Mouse (Mus musculus) right cerebral cortex, adult 2 months (tissue): ENCODE data around the gene Plcb3.

Source experiments
- DNase-seq, 2 experiments: peaks; one replicate each; pipeline ENCODE4 v3.0.0; 2021 to 2022; ENCODE audit warnings: low spot score in 2 of 2

The Plcb3 gene

DNA sequence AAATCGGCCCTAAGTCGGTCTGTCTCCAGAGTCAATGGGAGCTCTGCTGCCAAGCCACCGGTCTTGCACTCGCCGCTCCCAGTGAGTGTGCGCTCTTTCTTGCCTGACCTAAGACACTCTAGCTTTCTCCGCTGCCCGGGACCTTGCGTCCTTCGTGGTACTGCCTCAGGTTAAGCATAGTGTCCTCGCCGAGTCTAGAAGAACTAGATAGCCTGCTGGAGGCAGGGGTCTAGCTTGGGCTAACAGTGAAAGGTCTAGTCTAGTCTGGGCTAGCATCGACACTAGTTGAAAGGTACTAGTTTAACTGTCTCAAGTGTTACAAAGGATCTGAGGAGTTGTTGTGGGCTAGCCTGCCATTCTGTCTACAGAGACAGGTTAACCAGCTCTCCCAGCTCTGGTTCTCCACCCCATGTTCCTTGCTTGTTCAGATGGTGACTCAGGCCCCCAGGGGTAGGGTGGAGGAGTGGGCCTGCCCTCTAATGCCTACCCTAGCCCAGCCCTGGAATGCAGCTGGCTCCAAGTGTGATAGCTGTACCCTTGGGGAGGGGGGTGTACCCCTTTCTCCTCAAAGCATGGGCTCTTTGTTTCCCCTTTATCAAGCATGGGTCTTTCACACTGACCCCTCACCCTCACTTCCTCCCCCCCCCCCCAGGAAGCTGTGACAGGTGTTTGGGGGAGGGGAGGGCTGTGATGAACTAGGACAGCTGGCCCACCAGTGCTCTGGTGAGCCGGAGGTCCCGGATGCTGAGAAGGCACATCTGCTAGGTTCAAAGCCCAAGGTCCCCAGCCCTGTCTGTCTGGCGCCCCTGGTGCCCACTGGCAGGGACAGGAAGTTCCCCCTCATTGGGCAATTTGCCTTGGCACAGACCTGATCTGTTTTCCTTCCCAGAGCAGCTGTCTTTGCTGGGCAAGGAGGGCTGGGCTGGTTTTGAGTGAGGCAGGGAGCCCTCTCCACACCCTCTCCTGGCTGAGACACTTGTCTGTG is at the start of gene Plcb3:
Plcb3 (minus strand) TSS at position 934 of the 985 bp plus-strand sequence.
- DNase-seq, result peak; percentile 55 to 59

DNA sequence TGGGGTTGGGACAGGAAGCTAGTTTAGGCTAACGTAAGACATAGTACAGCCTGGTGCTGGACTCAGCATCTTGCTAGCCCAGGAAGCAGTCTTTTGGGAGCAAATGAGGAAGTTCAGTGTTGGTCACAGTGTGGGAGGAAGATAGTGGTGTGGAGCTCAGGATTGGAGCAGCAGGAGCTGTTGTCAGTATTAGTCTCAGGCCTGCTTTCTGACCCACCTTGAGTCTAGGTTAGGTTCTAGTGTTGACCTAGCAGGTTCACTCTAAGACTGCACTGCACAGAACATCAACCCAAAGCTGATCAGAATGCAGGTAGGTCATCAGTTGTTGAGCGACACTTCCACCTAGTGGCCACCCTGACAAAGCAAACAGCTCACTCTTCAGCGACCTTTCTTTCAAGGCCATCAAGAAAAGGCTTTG is 44.0 kb upstream of the Plcb3 start:
- peak; percentile 39 to 40 for DNase-seq

DNA sequence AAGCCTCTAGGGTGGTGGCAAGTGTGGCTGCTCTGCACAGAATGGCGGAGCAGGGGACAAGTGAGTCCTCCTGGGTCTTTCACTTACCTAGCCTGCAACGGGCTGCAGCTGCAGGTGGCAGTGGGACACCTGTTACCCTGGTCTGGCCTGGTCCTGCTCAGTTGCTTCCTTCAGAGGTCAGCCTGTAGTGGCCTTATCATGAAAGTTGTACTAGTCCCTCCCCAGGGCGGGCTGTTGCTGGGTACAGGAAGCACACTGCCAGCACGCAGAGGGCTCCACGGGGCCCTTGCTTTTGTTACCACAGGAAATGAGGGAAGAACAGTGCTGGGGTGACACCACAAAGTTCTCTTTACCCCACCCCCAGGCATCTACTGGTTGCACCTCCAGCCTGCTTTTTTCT is 42.9 kb upstream of the Plcb3 start, which contains the start of gene Fermt3:
Fermt3 (minus strand) TSS at position 279 of the 400 bp plus-strand sequence.
- DNase-seq, result no peak

DNA sequence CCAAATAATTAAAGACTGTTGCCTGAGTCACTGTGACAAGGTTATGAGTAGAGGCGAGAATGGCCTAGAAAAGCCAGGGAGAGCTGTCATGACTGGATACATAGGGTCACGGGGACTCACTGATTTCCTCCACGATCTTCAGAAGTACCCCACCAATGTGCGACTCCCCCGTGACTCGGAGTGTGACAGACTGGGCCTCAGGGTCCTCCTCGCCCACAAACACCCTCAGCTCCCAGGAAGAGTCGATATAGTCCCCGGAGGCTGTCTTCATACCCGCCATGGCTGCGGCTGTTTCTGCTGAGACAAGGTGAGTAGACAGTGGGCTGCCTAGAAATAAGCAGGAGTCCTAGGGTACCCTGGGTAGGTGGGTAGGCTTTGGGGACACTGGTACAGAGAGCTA is 42.3 kb upstream of the Plcb3 start:
- no peak for DNase-seq

DNA sequence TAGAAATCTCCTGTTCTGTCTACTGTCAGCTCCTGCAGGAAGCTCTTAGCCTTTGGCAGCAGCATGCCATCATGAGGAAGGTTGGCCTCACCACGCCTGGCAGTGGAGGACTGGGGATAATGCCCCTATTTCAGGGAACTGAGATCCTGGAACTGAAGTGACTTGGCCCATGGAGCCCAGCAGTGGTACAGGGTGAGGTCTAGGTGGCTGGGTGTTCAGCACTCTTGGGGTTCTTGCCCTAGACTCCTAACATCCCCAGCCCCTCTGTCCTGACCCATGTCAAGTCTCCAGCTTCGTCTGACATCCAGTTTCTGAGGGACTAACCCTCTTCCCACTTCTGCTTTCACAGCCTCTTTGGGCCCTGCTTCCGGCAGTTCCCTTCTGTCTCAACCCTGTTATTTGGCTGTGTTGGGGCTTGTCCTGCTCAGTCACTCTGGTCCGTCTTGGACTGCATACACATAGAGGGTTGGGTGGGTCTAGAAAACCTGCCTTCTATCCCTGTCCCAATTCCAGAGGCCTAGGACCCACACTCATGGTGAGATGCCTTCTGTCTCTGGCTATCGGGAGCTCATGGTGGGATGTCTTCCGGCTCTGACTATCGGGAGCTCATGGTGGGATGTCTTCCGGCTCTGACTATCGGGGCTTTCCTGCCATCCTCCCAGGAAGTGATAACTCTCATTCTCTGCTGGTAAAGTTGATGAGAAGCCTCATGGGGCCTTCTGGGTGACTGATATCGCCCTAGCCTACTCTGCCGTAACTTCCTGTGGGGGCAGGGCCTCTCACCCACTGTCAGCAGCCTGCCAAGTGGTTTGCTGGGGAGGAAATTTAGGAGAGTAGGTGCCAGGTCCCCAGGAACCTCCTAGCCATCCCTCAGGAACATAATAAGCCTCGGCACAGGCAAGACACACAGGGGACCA is 41.5 kb upstream of the Plcb3 start:
- no peak for DNase-seq

DNA sequence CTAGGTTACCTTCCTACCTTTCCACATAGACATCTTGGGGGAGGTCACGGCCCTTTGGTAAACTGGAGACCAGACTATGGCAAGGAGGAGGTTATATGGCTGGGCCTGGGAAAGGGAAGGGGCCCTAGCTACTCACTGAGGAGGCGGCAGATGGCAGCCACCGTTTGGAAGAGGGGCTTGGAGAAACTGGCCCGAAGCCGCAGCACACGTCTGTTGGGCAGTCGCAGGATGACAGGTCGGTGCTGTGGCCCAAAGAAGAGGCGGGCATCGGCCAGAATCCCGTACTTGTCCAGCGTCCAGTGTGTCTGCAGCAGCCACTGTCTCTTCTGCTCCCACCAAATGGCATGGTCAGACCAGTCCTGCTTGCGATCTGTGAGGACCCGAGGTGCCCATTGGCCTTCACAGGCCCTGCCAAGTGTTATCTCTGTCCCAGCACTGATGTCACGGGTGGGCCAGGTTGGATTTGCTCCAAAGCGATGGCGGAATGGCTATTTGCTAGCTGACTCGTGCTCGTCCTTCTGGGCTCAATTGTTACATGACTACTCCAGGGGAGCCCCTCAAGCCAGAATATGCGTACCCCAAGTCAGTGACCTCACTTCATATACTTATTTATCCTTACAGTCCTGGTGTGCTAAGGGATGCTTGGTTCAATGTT is 38.3 kb upstream of the Plcb3 start:
- no peak for DNase-seq

DNA sequence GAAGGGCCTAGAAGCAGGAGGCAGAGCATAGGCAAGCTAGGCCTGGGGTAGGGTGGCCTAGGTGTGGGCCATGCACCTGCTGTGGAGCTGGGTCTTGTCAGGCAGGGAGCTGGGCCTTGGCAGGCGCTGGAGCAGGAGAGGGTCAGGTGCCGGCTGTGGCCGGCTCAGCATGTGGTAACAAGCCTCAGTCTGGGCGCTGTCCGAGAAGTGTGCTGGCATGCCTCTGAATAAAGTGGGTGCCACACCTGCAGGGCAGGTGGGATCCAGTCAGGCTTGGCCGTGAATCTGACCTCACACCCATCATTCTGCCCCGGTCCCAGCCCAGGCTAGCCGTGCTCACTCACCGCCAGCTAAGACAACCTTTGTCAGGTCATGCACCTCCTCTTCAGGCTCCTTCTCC is 37.7 kb upstream of the Plcb3 start:
- DNase-seq, result no peak

DNA sequence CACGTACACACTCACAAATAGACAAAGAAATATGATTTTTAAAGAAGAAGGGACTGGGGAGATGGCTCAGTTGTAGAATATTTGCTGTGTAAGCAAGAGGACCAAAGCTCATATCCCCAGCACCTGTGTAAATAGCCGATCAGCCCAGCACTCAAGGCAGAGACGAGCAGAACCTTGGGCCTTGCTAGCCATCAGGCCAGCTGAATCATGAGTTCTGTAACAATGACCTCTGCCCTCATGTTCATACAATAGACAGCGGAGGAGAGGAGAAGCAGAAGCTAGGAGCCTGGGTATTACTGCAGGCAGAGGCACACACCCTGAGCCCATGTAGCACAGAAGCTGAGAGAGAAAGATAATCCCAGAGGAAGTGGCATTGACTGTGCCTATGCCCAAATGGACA is 36.2 kb upstream of the Plcb3 start:
- DNase-seq, result no peak

DNA sequence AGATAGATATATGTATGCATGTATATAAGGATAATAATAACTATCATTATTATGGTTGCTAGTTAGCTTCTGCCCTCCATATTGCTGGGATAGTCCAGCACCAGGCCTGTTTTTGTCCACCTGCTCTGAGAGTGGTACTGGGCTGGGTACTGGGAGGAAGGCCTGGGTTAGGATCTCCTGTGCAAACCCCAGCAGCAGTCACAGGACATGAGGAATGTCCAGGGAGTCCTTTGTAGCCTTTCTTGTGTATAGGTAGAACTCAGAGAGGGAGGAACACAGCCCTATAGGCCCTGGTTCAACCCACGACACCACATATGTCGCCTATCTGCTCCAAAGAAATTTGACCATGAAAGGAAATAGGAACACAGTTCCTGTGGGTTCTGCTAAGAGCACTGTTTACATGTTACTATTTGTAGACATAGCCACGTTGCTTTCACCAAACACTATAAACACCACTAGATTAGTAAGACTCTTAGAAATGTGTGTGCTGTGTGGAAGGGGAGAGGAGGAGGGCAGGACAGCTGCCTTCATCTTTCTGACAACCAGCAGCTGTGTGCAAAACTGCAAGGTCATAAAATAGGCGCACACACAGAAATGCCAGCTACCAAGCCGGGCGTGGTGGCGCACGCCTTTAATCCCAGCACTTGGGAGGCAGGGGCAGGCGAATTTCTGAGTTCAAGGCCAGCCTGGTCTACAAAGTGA is 30.8 kb upstream of the Plcb3 start:
- DNase-seq, result no peak

DNA sequence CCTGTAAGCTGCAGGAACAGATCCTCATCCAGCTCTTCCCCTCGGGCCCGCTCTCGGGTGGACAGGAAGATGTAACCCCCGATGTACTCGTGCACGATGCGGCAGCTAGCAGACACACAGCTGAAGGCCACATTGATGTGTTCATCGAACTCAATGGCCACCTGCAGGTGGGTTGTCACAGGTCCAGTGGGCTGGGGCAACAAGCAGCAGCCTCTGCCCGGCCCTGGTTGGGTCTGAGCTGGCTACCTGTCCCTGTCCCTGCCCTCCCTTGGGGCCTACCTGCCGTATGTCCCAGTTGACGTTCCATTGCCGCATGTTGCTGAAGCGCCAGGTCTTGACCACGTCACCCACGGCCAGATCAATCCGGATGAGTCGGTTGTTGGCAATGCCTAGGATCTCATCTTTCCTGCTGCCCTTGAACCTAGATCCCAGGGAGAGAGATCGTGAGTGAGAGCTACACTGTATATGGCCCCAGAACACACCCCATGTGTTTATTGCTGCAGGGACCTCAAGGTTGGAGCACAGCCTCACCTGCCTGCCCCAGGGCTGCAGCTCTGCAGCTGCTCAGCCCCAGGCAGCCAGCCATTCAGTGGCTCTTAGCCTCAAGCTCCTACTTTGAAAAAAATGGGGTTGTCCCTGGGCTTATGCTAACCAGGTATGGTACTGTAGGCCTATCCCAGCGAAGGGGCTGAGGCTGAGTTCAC is 23.2 kb upstream of the Plcb3 start:
- no peak for DNase-seq

DNA sequence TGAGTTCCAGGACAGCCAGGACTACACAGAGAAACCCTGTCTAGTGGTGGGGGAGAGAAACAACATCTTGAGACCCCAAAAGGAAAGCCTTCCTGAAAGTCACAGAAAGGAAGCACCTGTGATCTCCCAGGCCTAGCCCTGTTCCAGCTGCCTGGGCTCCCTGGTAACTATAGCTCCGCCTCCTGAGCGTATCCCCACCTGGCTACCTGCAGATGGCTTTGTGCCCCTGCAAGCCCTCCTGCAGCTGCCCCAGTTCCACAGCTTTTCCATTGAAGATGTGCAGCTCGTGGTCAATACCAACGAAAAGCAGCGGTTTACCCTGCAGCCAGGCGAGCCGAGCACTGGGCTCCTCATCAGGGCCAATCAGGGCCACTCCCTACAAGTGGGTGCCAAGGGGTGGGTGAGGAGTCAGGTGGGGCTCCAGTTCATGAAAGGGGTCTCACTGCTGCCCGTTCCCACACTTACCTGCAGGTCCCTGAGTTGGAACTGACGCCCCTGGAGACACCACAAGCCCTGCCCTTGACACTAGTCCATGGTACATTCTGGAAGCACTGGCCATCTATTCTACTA is 21.5 kb upstream of the Plcb3 start:
- DNase-seq, result no peak

DNA sequence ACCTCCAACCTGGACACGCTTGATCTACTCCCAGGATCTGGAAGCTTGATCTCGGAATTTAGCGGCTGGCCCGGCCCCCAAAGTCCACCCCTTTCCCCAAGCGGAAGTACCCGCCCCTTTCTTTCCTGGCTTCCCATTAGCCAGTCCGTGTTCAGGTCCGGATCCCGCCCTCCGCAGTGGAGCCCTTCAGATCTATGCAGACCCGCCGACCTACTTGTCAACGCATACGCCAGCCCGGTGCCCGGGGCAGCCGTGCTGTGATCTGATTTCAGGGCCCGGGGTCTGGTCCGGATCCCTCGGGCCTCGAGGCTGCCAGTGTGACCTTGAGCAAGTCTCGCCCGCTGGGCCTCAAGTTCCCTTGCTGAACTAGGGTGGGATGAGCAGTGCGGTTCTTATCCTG is 19.7 kb upstream of the Plcb3 start, which contains the start of the genes Nudt22 and Trpt1:
Nudt22 (minus strand) TSS at position 112 of the 400 bp plus-strand sequence.
Trpt1 (plus strand) TSS at position 126 of the 400 bp plus-strand sequence.
- DNase-seq, result peak; percentile 86

DNA sequence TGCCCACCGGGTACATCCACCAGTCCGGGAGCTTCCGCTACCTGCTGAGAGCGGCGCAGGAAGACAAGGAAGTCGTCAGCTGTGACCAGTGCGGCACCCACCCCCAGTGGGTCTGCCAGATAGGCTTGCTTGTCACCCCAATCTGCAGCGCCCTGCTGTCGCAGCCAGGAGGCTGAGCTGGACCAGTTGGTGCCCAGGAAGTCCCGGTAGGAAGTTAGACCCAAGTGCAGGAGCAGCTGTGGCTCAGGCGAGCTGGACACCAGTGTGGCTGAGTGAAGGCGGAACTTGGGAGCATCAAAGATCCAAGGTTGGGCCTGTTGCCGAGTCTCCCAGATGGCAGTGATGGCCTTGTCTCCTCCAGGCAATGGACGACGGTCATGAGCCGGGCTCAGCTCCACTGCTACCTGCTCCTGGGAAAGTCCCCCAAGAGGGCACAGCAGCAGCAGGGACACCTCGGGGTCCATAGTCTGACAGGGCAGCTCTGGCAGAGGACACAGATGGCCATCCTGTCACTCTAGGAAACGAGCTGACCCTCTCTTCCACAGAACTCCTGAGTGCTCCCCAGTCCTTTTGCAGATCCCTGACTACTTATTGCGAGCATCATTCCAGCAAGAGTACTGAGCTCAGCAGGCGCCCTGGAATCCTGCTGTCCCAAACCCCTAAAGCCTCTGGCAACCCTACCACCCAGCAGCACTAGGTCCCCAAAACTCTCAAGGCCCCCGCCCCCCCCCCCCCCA is 19.2 kb upstream of the Plcb3 start:
- DNase-seq, result no peak

DNA sequence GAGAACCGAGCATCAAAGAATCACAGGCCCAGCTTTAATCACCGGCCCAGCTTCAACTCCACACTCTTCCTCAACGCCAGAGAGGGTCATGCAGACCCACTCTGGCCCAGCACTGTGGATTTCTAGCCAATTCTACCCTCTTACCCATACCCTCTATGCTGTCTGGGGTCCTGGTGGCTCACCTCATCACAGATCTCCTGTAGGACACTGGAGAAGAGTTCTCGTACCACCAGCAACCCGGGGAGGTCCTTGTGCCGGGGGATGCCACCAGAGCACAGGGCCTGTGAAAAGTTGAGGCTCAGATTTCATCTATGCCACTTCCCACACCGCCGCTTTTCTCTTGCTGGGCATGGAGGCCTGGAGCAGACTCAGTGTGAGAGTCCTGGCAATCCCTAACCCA is 18.2 kb upstream of the Plcb3 start:
- DNase-seq, result no peak

DNA sequence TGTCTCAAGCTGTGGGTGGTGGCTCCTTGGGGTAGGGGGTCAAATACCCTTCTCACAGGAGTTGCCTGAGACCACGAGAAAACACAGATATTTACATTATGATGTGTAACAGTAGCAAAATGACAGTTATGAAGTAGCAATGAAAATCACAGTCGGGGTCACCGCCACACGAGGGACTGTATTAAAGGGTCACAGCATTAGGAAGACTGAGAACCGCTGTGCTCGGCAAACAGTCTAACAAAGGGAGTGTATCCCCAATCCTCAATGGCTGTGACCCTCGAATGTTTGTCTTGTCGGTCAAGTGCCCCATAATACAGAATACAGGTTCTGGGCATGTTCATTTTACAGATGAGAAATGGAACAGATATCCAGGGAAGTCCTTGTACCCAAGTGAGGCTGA is 17.7 kb upstream of the Plcb3 start:
- no peak for DNase-seq

DNA sequence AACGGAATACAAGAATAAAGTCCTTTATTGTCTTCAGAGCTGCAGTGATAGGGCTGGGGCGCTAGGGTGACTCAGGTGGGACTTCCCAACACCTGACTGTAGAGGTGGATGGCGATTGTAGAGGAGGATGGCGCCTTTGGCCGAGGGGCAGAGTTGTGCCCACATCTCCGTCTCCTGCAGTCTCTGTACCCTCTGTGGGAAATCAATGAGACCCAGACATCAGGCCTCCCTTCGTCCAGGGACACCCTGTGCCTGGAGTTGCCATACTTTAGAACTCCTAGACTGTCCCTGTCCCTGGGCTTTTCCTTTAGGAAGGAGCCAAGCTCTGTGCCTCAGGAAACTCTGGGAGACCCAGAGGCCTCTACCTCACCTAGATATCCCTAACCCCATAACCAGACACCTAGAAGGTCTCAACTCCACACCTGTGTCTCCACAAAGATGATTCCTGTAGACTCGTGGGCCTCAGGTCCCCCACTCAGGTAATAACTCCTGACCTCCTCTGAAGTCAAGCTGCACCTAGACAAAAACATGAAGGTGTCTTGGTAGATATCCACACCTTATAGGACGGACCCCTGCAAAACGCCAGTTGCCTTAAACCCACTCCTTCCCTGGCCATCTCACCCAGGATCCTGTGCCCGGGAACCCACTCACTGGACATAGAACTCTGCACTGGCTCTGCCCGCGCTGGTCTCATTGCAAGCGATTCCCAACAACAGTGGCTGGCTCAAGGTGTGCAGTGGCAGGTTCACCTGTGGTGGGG is 16.9 kb upstream of the Plcb3 start:
- no peak for DNase-seq

DNA sequence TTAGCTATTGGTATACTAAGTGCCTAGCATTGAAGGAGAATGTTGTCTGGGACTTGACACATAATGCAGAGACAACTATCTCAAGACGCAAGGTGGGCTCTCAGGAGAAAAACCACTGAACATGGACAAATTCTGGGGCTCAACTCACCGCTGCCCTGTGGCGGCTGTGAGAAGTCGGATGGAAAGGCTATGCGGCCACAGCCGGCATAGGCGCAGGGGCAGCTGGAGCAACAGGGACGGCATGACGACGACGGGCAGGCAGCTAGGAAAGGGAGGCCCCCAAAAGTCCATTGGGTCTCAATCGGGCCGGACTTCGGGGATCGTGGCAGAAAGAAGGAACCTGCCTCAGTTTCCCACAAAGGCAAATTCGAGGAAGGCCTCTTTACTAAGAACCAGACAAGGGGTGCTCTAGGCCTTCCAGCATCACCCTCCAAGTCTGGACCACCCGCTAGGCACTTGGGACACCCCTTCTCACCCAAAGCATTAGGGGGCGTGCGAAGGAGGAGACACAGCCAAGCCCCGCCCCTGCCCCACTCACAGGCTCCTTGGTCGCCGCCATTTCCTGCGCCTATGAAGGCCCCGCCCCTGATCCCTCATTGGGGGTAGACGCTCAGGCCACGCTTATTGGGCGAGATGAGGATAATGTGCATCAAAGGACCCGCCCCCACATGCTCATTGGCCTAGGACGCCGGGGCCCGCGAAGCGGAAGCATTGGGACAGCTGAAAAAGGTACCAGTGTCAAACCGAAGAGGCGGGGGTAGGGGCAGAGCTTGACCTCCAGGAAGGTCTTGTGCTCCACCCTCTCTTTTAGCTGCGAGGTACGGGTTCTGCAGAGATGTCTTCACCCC is 16.0 kb upstream of the Plcb3 start, which contains the start of gene Dnajc4:
Dnajc4 (minus strand) TSS at position 562 of the 848 bp plus-strand sequence.
- DNase-seq, result peak; percentile 95 to 96
